Mouse (Mus musculus) G1E (cell line): Measurements from ENCODE around the gene Gdpd4.

Experiments
- CTCF ChIP-seq: IDR thresholded peaks from 2 replicates; pipeline ENCODE4 v1.5.1; 2012; ENCODE audit warnings: low read depth, low read length, inconsistent platforms, mixed read lengths
- GATA1 ChIP-seq: IDR thresholded peaks from 2 replicates; pipeline ENCODE4 v1.6.1; 2012; ENCODE audit warnings: borderline replicate concordance, low read length, inconsistent platforms, mixed read lengths

- TF ChIP-seq CTCF (no peak), GATA1 (no peak)
Measured at GRCm38 (mm10) chr7:98054461-98054860, 134.7 kb downstream of the Gdpd4 start.
